Mouse (Mus musculus) bone marrow, adult 2 months (tissue): ENCODE measurements around the gene Polr3c. TPM values are rescaled to one million over a fixed set of nuclear protein-coding genes. Genes with fewer than 3 reads are reported as not detected.

Experiments
- H3K27ac ChIP-seq: fragments of 200-500 bp; 2 replicates; pipeline ENCODE4 v1.5.1; 2012; ENCODE audit warnings: low read depth, mild to moderate bottlenecking, control low read depth, inconsistent platforms, low read length; ENCODE audit not compliant: control insufficient read depth, poor library complexity, insufficient read depth
- H3K4me1 ChIP-seq: fragments of 200-500 bp; 2 replicates; pipeline ENCODE4 v1.6.1; 2011; ENCODE audit warnings: low read length; ENCODE audit not compliant: control insufficient read depth, insufficient read depth
- H3K4me3 ChIP-seq: fragments of 200-500 bp; replicated peaks from 2 replicates; pipeline ENCODE3; 2011; ENCODE audit warnings: mild to moderate bottlenecking, low read depth, low read length, control low read depth; ENCODE audit not compliant: control insufficient read depth
- CTCF ChIP-seq: fragments of 200-500 bp; IDR thresholded peaks from 2 replicates; pipeline ENCODE4 v1.5.1; 2011; ENCODE audit warnings: low read length, control low read depth; ENCODE audit not compliant: control insufficient read depth, insufficient read depth
- POLR2A ChIP-seq: fragments of 200-500 bp; IDR thresholded peaks from 2 replicates; pipeline ENCODE4 v1.6.1; 2011; ENCODE audit warnings: low read depth, mild to moderate bottlenecking, control low read depth, low read length, borderline replicate concordance; ENCODE audit not compliant: control insufficient read depth
- WGBS: fragments of 180-500 bp; shearing (Covaris S2); methylation state at CpG from one replicate; pipeline ENCODE4 v1.1.7; 2018; 5-methylcytosine and 5-hydroxymethylcytosine counted together
- polyA plus RNA-seq: library from polyadenylated mRNA; stranded (reverse); fragments of >200 nt; gene quantifications from 2 replicates; pipeline ENCODE4 v1.2.4, GENCODE M21; 2011; ENCODE audit warnings: low replicate concordance; ENCODE audit not compliant: missing spikeins, insufficient read depth, insufficient read length

The Polr3c gene
- polyA plus RNA-seq, 1 experiment, result 26.5 TPM

DNA sequence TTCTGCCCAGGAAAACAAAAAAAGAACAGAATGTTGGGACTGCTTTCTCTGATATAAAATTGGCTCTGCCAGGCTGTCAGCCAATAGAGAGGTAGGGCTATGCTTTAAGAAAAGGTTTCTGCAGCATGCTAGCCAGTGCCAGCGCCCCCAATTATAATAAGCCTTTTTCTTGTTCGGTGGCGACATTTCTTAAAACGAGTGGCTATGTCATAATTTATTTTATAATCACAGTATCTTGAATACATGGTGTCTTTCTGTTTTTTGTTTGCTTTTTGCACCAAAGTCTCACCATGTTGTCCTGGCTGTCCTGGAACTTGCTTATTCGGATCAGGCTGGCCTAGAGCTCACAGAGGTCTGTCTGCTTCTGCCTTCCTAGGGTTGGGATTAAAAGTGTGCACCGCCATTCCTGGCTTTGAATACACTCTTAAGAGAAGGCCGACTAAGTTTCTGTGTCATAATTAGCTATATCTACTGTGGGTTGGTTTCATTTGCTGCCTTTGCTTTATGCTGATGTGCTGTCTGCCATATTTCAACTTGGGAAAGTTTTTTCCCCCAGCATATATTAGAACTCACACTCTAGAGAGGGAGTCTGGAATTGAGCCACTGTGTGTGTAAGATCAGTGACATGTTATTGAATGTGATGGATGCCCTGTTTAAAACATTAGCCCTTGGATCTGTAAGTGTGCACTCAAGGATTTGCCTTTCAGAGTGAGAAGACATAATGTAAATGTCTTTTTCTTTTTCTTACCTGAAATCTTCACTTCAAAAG lies 1.4 kb upstream of the Polr3c start:
- TF ChIP-seq CTCF (no peak), POLR2A (no peak)
- no peak overlapping the region for H3K27ac ChIP-seq
- H3K4me1 ChIP-seq, result no peaks in the 10 kb centered on the region
- 34% methylated on average over 7 of the region's 7 CpGs for WGBS
- peak overlapping the region; percentile 32 for H3K4me3 ChIP-seq

DNA sequence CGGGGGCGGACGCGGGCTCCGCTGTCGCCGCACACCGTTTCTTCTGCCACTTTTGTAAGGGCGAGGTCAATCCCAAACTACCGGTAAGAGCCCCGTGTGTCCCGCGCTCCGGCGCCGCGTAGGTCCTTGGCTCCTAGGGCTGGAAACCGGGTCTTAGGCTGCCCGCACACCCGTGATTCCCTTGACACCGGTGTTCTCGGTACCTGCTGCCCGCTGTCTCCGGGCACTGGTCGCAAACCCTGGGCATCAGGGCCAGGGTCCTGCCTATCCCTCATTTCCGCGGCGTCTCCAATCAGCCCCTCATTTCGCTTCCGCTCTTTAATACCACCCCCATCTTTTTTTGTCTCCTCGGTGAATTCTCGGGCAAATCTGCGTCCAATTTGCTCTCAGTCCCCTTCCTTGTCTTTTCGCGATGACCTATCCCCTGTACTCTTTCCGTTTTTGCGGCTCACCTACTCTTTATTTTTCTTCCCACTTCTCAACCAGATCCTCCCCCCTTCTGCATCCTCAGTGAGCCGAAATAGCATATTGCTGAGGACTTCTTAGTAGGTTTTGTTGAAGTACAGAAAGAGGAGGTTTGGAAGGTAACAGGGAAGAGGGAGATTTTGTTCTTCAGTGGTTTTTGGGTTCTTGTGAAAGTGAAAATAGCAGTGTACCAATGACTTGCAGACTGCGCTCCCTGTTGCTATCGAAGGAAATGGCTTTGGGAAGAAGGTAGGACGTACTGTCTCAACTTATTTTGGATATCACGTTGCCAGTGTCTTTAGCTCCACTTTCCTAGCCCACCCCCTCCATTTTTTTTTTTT lies 603 bp upstream of the Polr3c start:
- no peaks in the 10 kb centered on the region for H3K4me1 ChIP-seq
- H3K27ac ChIP-seq, result peak overlapping the region; percentile 81
- under 1% methylated on average over 40 of the region's 42 CpGs for WGBS
- peak overlapping the region; percentile 90 for H3K4me3 ChIP-seq
- TF ChIP-seq POLR2A, result no peak
- no peak for TF ChIP-seq CTCF

DNA sequence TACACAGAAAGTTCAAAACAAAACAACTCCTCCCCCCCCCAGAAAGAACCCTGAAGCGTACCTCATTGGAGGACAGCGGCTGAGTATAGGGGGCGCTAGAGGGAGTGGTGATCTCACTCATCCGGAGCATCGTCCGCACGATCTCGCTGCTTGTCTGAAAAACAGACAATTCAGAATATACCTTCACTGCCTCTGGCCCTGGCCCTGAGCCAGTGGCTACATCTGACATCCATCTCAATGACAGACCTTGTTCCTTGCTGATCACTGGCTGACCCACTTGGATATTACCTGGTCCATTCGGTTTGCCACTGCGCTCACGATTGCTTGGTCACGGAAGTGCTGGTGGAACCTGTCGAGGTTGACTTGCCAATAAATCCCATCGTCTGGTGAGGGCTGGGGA lies 8.3 kb downstream of the Polr3c start:
- 81% methylated on average over 14 of the region's 14 CpGs for WGBS

DNA sequence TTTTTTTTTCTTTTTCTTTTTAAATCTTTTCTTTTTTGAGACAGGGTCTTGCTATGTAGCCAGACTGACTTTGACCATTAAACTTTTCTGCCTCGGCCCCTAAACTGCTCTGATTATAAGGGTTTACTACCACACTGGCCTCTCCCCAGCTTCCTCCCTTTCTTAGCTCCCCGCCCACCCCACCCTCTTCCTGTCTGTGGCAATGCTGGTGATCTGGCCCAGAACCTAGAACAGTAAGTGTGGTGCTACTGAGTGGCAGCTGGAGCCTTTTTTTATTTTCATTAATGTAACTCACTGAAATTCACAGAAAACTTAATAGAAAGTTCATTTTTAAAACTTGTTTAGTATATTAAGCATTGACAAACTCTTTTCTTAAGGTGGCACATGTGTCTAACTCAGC lies 11.6 kb downstream of the Polr3c start:
- no peak overlapping the region for H3K4me3 ChIP-seq
- 11% methylated on average over 2 of the region's 2 CpGs for WGBS
- no peaks in the 10 kb centered on the region; the same call in 1 of the 2 replicates for H3K4me1 ChIP-seq
- H3K27ac ChIP-seq, result peak overlapping the region; percentile 49; the same call in 1 of the 2 replicates
- TF ChIP-seq CTCF, result no peak
- no peak for TF ChIP-seq POLR2A

More for the DNA sequence above, 8.3 kb downstream of the Polr3c start:
- Histone ChIP-seq H3K27ac (no peak overlapping the region), H3K4me1 (no peaks in the 10 kb centered on the region; the same call in 1 of the 2 replicates), H3K4me3 (no peak overlapping the region)
- peak; percentile 46; the same call in 1 of the 2 replicates for TF ChIP-seq CTCF
- TF ChIP-seq POLR2A, result no peak

DNA sequence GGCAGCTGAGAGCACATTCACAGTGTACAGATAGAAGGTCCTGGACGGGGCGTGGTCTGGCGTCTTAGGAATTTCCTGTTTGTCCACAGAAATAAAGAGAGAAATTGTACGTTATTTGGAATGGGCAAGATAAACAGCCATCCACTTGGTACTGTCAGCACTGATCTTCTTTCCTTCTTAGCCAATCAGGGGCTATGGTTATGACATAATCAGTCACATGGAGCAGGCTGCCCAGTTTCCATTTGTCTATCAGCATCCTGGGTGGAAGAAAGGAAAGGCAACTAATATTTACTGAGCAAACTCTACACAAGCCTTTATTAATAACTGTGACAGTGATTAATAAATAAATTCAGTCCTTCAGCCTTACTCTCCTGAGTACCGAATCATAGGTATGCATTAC lies 13.1 kb downstream of the Polr3c start:
- no peak overlapping the region for H3K27ac ChIP-seq
- WGBS, result 85% methylated on average over 5 of the region's 5 CpGs
- no peak for TF ChIP-seq CTCF
- no peak for TF ChIP-seq POLR2A
- no peak overlapping the region for H3K4me3 ChIP-seq
- no peaks in the 10 kb centered on the region; the same call in 1 of the 2 replicates for H3K4me1 ChIP-seq

DNA sequence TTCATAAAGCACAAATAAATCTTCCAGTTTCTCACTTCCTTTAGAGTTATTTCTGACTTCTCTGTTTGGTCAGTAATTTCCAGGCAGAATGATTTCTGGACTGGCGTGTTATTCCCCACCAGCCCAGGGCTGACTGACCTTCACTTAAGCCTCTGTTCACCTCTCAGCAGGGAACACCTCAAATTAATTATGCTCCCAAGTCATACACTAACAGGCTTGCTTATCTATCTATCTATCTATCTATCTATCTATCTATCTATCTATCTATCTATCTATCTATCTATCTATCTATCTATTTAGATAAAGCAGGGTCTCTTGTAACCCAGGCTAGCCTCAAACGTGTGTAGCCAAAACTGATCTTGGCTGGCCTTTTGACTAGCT lies 18.8 kb downstream of the Polr3c start:
- 57% methylated on average over 2 of the region's 2 CpGs for WGBS
- TF ChIP-seq POLR2A, result no peak
- TF ChIP-seq CTCF, result no peak
- Histone ChIP-seq H3K27ac (no peak overlapping the region), H3K4me3 (no peak overlapping the region), H3K4me1 (no peaks in the 10 kb centered on the region)

DNA sequence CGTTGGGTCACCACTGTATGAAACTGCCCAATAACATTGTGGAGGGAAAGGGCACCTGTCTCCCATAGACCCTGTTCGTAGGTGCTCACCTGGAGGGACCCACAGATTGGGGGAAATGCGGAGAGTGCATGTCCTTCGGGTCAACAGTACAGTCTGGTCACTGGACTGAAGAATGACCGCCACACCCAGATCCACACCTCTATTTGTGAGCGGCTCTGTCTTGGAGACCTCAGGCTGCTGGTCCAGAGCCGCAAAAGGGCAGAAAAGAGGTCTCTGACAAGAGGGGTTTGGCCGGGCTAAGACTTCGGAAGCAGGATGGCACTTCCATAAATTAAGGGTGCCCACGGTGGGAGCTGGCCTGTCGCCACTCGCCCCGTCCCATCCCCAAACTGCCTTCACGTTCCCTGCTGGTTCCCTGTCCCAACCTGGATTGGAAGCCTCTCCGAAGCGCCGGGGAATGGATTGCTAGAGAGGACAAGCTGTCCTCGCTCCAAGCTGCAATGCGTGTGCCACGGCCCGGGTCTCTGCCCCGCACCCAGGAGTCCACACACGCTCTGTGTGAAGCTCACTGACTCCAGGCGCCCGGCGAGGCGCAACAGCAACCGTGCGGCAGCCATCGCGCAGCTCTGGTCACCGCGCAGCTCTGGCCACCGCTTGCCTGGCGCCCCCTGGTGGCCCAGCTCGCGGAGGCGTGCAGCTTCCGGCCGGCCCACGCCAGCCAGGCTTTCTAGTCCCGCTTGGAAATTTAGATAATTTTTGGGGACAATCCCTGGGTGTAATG lies 19.3 kb downstream of the Polr3c start, which contains the start of gene Nudt17:
TSS of gene Nudt17 (minus strand) at position 660 of the 781 bp plus-strand sequence.
- no peak within 1 kb of the TSS for H3K27ac ChIP-seq
- peak; percentile 86 for TF ChIP-seq CTCF
- no peak for TF ChIP-seq POLR2A
- peak within 1 kb of the TSS; percentile 41 for H3K4me3 ChIP-seq
- no peaks in the 10 kb centered on the region for H3K4me1 ChIP-seq
- WGBS, result 6% methylated on average over 42 of the region's 42 CpGs
